Mouse (Mus musculus): ENCODE results near the gene Cux2.

GRCm38 (mm10) chr5:121930261-121930660 is 119.6 kb downstream of the Cux2 start:
- TF ChIP-seq CTCF (IDR thresholded peaks at IDR 0.05; ENCODE audit: borderline replicate concordance, insufficient read depth, low read depth, low read length) (no peak), POLR2A (IDR thresholded peaks at IDR 0.05; ENCODE audit: borderline replicate concordance, insufficient read depth, low read length) (no peak)

Data from cerebellum, adult 2 months (tissue).